Mouse (Mus musculus) E14TG2a.4 (cell line): ENCODE results near the gene BC016579.

ENCODE experiments used
- H3K27me3 ChIP-seq: 2 replicates; pipeline ENCODE4 v1.6.1; 2014; ENCODE audit warnings: low read length, control low read depth; ENCODE audit not compliant: insufficient read depth
- H3K36me3 ChIP-seq: 2 replicates; pipeline ENCODE4 v1.6.1; 2014; ENCODE audit warnings: low read length, control low read depth; ENCODE audit not compliant: insufficient read depth
- H3K4me1 ChIP-seq: replicated peaks from 2 replicates; pipeline ENCODE4 v1.6.1; 2014; ENCODE audit warnings: low read depth, low read length, control low read depth
- H3K4me3 ChIP-seq: replicated peaks from 2 replicates; pipeline ENCODE4 v1.5.1; 2014; ENCODE audit warnings: mild to moderate bottlenecking, low read length
- H3K9me3 ChIP-seq: 2 replicates; pipeline ENCODE4 v1.6.1; 2014; ENCODE audit warnings: low read length, control low read depth
- CTCF ChIP-seq: conservative IDR thresholded peaks from 2 replicates; pipeline ENCODE4 v1.5.1; 2014; ENCODE audit warnings: low read length
- NANOG ChIP-seq: IDR thresholded peaks from 2 replicates; pipeline ENCODE4 v1.6.1; 2014; ENCODE audit warnings: borderline replicate concordance, low read length, mixed read lengths
- POU5F1 ChIP-seq: IDR thresholded peaks from 2 replicates; pipeline ENCODE4 v1.6.1; 2014; ENCODE audit warnings: low read length, borderline replicate concordance

BC016579 gene

DNA sequence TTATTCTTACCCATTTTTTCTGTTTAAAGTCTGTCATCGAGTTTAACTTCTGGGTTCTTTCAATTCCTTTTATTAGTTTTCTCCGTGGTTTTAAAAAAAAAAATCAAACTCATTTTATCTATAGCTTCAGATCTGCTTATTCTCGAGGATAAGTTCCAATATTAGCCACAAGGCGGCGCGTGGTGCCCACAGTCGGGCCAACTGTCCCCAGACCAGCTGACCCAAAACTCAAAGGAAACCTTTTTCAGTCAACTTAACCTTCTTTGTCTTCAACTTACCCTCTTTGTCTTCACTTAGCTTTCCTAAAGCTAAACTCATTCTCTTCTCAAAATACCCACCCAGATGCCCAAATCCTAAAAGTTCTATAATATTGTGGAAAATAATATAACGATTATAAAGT, 30.9 kb upstream of the BC016579 start:
- H3K27me3 ChIP-seq: no peaks in the 10 kb centered on the region
- no peaks in the 10 kb centered on the region for H3K36me3 ChIP-seq
- no peaks in the 10 kb centered on the region for H3K9me3 ChIP-seq
- H3K4me3 ChIP-seq: no peak overlapping the region
- TF ChIP-seq NANOG (no peak), POU5F1 (no peak), CTCF (peak; percentile 85)
- no peaks in the 10 kb centered on the region for H3K4me1 ChIP-seq

DNA sequence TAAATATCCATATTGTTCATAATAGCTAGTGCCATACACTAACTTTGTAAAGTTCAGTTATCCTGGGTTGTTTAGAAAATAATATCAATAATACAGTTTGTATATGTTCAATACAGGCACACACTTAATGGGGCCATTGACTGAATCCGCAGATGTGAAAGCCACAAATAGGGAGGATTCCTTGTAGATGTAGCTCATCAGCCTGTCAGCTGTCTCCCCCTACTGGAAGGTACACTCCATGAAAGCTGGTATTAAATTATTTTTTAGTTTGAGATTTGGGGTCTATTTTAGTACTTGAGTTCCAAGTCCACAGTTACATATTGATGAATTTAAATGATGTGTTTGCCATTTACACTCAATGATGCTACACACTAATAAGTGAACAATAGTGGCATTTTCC, 22.6 kb upstream of the BC016579 start:
- no peak overlapping the region for H3K4me3 ChIP-seq
- no peaks in the 10 kb centered on the region for H3K9me3 ChIP-seq
- TF ChIP-seq POU5F1 (no peak), CTCF (peak; percentile 59)
- H3K27me3 ChIP-seq: no peaks in the 10 kb centered on the region
- no peaks in the 10 kb centered on the region for H3K36me3 ChIP-seq
- no peaks in the 10 kb centered on the region for H3K4me1 ChIP-seq

DNA sequence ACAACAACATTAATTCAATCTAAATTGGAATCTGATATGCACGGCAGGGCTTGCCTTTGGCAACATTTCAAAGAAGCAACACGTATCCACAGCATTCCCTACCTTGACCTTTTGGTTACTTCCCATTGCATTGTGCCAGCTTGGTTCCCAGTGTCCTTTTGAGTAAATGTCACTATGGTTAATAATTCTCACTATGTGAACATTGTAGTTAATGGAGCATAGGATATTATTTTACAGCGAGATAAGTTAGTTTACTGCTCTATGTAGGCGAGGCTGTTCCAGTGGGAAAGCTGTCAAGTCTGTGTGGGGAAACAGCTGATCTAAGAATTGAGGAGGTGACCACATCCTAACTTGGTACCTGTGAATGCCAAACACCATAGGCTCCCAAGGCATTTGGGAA, 16.1 kb upstream of the BC016579 start:
- TF ChIP-seq POU5F1 (no peak), CTCF (no peak), NANOG (no peak)
- no peaks in the 10 kb centered on the region for H3K9me3 ChIP-seq
- no peaks in the 10 kb centered on the region for H3K4me1 ChIP-seq
- no peaks in the 10 kb centered on the region for H3K36me3 ChIP-seq
- H3K4me3 ChIP-seq: no peak overlapping the region
- no peaks in the 10 kb centered on the region for H3K27me3 ChIP-seq

DNA sequence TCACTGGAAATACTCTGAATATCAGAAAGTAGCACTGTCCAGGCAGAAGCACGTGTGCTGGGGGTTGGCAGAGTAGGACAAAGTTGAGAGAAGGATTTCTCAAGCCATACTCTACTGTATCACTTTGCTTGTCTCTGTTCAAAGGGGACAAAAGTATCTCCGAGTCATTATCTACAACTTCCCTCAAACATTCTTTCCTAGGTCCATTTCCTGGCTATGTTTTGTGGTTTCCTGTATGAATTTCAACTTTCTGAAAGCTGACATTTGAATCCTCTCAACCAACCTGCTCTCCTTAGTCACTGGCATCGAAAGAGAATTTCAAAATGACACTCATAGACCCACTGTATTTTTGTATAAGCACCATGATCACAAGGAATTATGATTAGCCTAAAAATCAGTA, 14.3 kb upstream of the BC016579 start:
- no peak for TF ChIP-seq POU5F1
- Histone ChIP-seq H3K9me3 (no peaks in the 10 kb centered on the region), H3K4me3 (no peak overlapping the region), H3K4me1 (no peaks in the 10 kb centered on the region), H3K27me3 (no peaks in the 10 kb centered on the region), H3K36me3 (no peaks in the 10 kb centered on the region)

DNA sequence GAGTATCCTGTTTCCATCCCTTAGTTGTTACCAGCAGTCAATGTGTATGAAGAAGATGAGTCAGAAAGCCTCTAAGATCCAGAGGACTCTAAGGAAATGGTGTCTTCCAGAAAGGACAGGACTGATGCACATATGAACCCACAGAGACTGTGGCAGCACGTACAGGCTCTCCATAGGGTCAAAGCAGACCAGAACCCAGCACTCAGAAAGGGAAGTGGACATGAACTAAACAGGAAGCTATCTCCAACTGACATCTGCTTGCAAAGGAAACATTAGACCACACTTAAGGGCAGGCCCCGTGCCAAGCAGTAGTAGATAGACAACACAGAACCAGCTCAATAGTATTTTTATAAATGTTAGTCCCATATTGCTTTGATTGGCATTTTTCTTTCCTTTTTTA, 12.3 kb upstream of the BC016579 start:
- TF ChIP-seq CTCF: no peak
- no peak for TF ChIP-seq NANOG
- no peak for TF ChIP-seq POU5F1
- H3K9me3 ChIP-seq: no peaks in the 10 kb centered on the region
- no peak overlapping the region for H3K4me3 ChIP-seq
- no peaks in the 10 kb centered on the region for H3K4me1 ChIP-seq
- no peaks in the 10 kb centered on the region for H3K27me3 ChIP-seq
- H3K36me3 ChIP-seq: no peaks in the 10 kb centered on the region

DNA sequence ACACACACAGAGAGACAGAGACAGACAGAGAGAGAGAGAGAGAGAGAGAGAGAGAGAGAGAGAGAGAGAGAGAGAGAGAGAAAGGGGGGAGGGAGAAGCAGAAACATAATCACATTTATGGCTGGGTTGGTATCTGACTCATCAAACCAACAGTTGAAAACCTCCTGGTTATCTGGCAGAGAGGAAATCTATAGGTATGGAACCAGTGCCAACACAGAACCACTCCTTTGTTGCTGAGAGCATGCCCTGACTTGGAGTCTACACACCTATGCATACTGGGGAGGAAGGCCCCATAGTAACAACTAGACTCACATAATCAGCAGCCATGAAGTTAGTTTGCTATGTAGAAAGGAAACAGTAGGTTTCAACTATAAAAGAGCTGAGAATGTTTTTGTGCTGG, 8.5 kb upstream of the BC016579 start:
- Histone ChIP-seq H3K27me3 (no peaks in the 10 kb centered on the region), H3K36me3 (no peaks in the 10 kb centered on the region), H3K4me1 (no peaks in the 10 kb centered on the region), H3K9me3 (peaks cover 5% of the 10 kb centered on the region; the same call in 1 of the 2 replicates), H3K4me3 (no peak overlapping the region)
- no peak for TF ChIP-seq NANOG
- TF ChIP-seq POU5F1: no peak
- no peak for TF ChIP-seq CTCF

DNA sequence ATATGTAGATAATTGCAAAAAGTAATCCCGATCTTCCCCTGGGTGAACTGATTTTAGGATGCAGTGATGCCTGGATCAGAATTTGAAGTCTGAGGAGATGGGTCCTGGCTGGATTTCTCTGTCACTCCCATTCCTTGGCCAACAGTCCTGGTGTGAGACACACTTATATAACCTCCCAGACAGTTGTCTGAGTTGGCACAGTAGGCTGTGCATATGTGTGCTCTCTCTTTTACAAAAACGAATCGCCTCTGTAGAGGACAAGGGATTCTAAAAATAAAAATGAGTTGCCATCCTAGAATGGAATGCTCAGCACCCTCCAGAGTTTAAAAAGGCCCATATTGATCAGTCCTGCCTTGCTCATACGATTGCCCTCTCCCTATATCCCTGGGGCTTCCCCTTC, 5.7 kb upstream of the BC016579 start:
- TF ChIP-seq CTCF (no peak), POU5F1 (no peak), NANOG (no peak)
- no peak overlapping the region for H3K4me3 ChIP-seq

DNA sequence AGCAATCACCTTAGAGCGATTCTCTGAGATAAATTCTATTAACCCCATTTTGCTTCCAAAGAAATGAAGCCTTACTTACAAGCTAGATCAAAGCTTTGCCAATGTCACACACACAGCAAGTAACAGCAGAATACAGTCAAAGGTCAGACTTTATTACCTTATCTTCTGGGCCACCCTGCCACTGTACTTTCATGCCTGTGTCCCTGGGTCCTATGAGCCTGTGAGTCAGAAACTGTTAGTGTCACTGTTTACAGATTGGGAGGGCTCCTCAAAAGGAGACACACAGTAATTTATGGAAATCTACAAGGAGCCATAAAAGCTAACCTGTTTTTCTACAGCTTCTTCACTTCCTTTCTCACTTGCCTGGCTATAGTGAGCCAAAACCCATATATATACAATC, 4.4 kb upstream of the BC016579 start:
- TF ChIP-seq NANOG (no peak), POU5F1 (no peak), CTCF (no peak)
- peaks cover 5% of the 10 kb centered on the region; the same call in 1 of the 2 replicates for H3K9me3 ChIP-seq
- no peak overlapping the region for H3K4me3 ChIP-seq
- no peaks in the 10 kb centered on the region for H3K36me3 ChIP-seq
- peaks cover 14% of the 10 kb centered on the region for H3K27me3 ChIP-seq
- peaks cover 17% of the 10 kb centered on the region for H3K4me1 ChIP-seq

More for the DNA sequence above, 5.7 kb upstream of the BC016579 start:
- Histone ChIP-seq H3K36me3 (no peaks in the 10 kb centered on the region), H3K9me3 (peaks cover 5% of the 10 kb centered on the region; the same call in 1 of the 2 replicates), H3K27me3 (peaks cover 3% of the 10 kb centered on the region; the same call in 1 of the 2 replicates), H3K4me1 (peaks cover 4% of the 10 kb centered on the region)

DNA sequence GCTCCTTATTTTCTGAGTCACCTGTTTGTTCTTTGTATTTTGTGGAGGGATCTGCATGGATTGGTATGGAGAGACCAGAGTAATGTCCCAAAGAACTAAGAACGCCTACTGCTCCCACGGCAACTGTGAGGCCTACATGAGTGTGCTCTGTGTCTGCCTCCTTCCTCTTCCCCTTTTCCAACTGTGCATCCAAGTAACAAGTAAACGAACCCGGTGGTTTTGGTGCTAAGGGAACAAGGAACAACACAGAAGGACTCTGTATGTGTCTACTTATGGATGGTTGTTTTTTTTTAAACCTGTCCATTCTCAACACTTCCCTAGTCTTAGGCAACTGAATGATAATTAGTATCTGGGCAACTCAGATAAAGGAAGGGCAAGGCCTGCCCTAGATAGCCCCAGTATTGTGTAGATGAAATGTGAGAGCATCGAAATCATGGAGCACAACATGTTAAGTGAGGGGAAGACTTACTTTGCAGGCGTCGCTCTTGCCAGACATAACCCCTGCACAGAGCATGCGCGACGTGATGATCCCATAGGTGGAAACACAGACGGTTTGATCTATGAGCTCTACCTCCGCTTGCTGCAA, 3.8 kb upstream of the BC016579 start:
- Histone ChIP-seq H3K36me3 (no peaks in the 10 kb centered on the region), H3K27me3 (peaks cover 20% of the 10 kb centered on the region), H3K9me3 (peaks cover 5% of the 10 kb centered on the region; the same call in 1 of the 2 replicates), H3K4me1 (peaks cover 19% of the 10 kb centered on the region), H3K4me3 (no peak overlapping the region)
- TF ChIP-seq POU5F1: no peak
- no peak for TF ChIP-seq NANOG
- TF ChIP-seq CTCF: no peak
